Mouse (Mus musculus) MEL (cell line): ENCODE measurements around the gene Zar1. TPM values are rescaled to one million over a fixed set of nuclear protein-coding genes. Genes with fewer than 3 reads are reported as not detected.

Experiments used
- DNase-seq: peaks from one replicate; pipeline ENCODE4 v3.0.0; 2011; ENCODE audit warnings: low read depth, low spot score
- H3K27ac ChIP-seq: 2 replicates; pipeline ENCODE4 v1.5.1; 2012; ENCODE audit warnings: low read depth, mild to moderate bottlenecking, control low read depth, low read length, moderate library complexity; ENCODE audit not compliant: control insufficient read depth
- H3K27me3 ChIP-seq, 2 experiments: fragments of 150-350 bp in 1 of 2; sonication (generic) in 1 of 2; 2 replicates each; pipeline ENCODE4 v1.6.1; 2012; ENCODE audit warnings: low read length in 2 of 2, mild to moderate bottlenecking in 2 of 2, improper control_type of control experiment in 1 of 2, moderate library complexity in 1 of 2; ENCODE audit not compliant: insufficient read depth in 2 of 2, control insufficient read depth in 1 of 2
- H3K36me3 ChIP-seq, 2 experiments: 2 replicates each; pipeline ENCODE4 v1.6.1; 2012 to 2014; ENCODE audit warnings: low read length in 2 of 2, improper control_type of control experiment in 1 of 2, inconsistent platforms in 1 of 2, mild to moderate bottlenecking in 1 of 2; ENCODE audit not compliant: insufficient read depth in 2 of 2, control insufficient read depth in 1 of 2
- H3K4me1 ChIP-seq, 2 experiments: fragments of 150-350 bp in 1 of 2; sonication (generic) in 1 of 2; 2 replicates each; pipeline ENCODE4 v1.6.1; 2012; ENCODE audit warnings: low read length in 2 of 2, improper control_type of control experiment in 1 of 2, mild to moderate bottlenecking in 1 of 2; ENCODE audit not compliant: insufficient read depth in 2 of 2, control insufficient read depth in 1 of 2
- H3K4me3 ChIP-seq, 2 experiments: fragments of 150-350 bp in 1 of 2; sonication (generic) in 1 of 2; 2 replicates each; pipeline ENCODE4 v1.5.1; 2012; ENCODE audit warnings: low read depth in 2 of 2, low read length in 2 of 2, mild to moderate bottlenecking in 2 of 2, moderate library complexity in 2 of 2, control low read depth in 1 of 2, improper control_type of control experiment in 1 of 2; ENCODE audit not compliant: control insufficient read depth in 1 of 2, insufficient read depth in 1 of 2
- H3K79me2 ChIP-seq: 2 replicates; pipeline ENCODE4 v1.6.1; 2012; ENCODE audit warnings: mild to moderate bottlenecking, low read length, moderate library complexity; ENCODE audit not compliant: control insufficient read depth, poor library complexity, insufficient read depth
- H3K9ac ChIP-seq: 2 replicates; pipeline ENCODE4 v1.6.1; 2012; ENCODE audit warnings: low read depth, mild to moderate bottlenecking, control low read depth, low read length, moderate library complexity; ENCODE audit not compliant: control insufficient read depth, poor library complexity, severe bottlenecking
- H3K9me3 ChIP-seq: fragments of 150-350 bp; sonication (generic); replicated peaks from 2 replicates; pipeline ENCODE4 v1.6.1; 2012; ENCODE audit warnings: mild to moderate bottlenecking, low read length, improper control_type of control experiment, moderate library complexity; ENCODE audit not compliant: insufficient read depth
- CHD1 ChIP-seq: IDR thresholded peaks from 2 replicates; pipeline ENCODE4 v1.6.1; 2012; ENCODE audit warnings: low read depth, mild to moderate bottlenecking, inconsistent platforms, low read length, improper control_type of control experiment
- ELF1 ChIP-seq: IDR thresholded peaks from 2 replicates; pipeline ENCODE4 v1.6.1; 2014; ENCODE audit warnings: low read depth, mild to moderate bottlenecking, inconsistent platforms, low read length, improper control_type of control experiment, moderate library complexity
- EP300 ChIP-seq, 2 experiments: IDR thresholded peaks; 2 replicates each; pipeline ENCODE4 v1.6.1; 2011; ENCODE audit warnings: improper control_type of control experiment in 2 of 2, low read length in 2 of 2, low read depth in 1 of 2, mild to moderate bottlenecking in 1 of 2
- ETS1 ChIP-seq: IDR thresholded peaks from 2 replicates; pipeline ENCODE4 v1.6.1; 2012; ENCODE audit warnings: low read depth, mild to moderate bottlenecking, inconsistent platforms, low read length, improper control_type of control experiment, moderate library complexity
- HCFC1 ChIP-seq: IDR thresholded peaks from 2 replicates; pipeline ENCODE4 v1.6.1; 2012; ENCODE audit warnings: low read depth, mild to moderate bottlenecking, inconsistent platforms, low read length, improper control_type of control experiment, moderate library complexity
- MAZ ChIP-seq: IDR thresholded peaks from 2 replicates; pipeline ENCODE4 v1.6.1; 2012; ENCODE audit warnings: low read depth, mild to moderate bottlenecking, inconsistent platforms, low read length, improper control_type of control experiment
- MEF2A ChIP-seq: IDR thresholded peaks from 2 replicates; pipeline ENCODE4 v1.6.1; 2014; ENCODE audit warnings: low read depth, mild to moderate bottlenecking, inconsistent platforms, low read length, improper control_type of control experiment; ENCODE audit not compliant: poor library complexity, insufficient replicate concordance, severe bottlenecking; ENCODE audit errors: extremely low read depth
- MXI1 ChIP-seq: IDR thresholded peaks from 2 replicates; pipeline ENCODE4 v1.6.1; 2011; ENCODE audit warnings: mild to moderate bottlenecking, low read depth, low read length, improper control_type of control experiment
- POLR2A ChIP-seq, 2 experiments: IDR thresholded peaks; 2 replicates each; pipeline ENCODE4 v1.6.1; 2011 to 2012; ENCODE audit warnings: low read length in 2 of 2, mild to moderate bottlenecking in 2 of 2, control low read depth in 1 of 2, improper control_type of control experiment in 1 of 2, low read depth in 1 of 2, moderate library complexity in 1 of 2; ENCODE audit not compliant: control insufficient read depth in 1 of 2, insufficient read depth in 1 of 2, poor library complexity in 1 of 2
- POLR2AphosphoS2 ChIP-seq: IDR thresholded peaks from 2 replicates; pipeline ENCODE4 v1.6.1; 2011; ENCODE audit warnings: low read length, improper control_type of control experiment
- RAD21 ChIP-seq: IDR thresholded peaks from 2 replicates; pipeline ENCODE4 v1.6.1; 2011; ENCODE audit warnings: mild to moderate bottlenecking, low read depth, low read length, improper control_type of control experiment
- SIN3A ChIP-seq: IDR thresholded peaks from 2 replicates; pipeline ENCODE4 v1.6.1; 2012; ENCODE audit warnings: low read length, improper control_type of control experiment, inconsistent platforms
- SMC3 ChIP-seq: IDR thresholded peaks from 2 replicates; pipeline ENCODE4 v1.6.1; 2011; ENCODE audit warnings: low read depth, low read length, improper control_type of control experiment
- TAL1 ChIP-seq: IDR thresholded peaks from 2 replicates; pipeline ENCODE4 v1.6.1; 2012; ENCODE audit warnings: mild to moderate bottlenecking, inconsistent platforms, low read length, moderate library complexity, mixed read lengths
- UBTF ChIP-seq: IDR thresholded peaks from 2 replicates; pipeline ENCODE4 v1.6.1; 2012; ENCODE audit warnings: low read depth, mild to moderate bottlenecking, inconsistent platforms, low read length, improper control_type of control experiment, moderate library complexity, borderline replicate concordance; ENCODE audit not compliant: insufficient read depth
- USF2 ChIP-seq, 2 experiments: IDR thresholded peaks; 2 replicates each; pipeline ENCODE4 v1.6.1; 2011 to 2012; ENCODE audit warnings: improper control_type of control experiment in 2 of 2, low read length in 2 of 2, borderline replicate concordance in 1 of 2, inconsistent platforms in 1 of 2, low read depth in 1 of 2, mild to moderate bottlenecking in 1 of 2; ENCODE audit not compliant: insufficient read depth in 1 of 2
- ZMIZ1 ChIP-seq: IDR thresholded peaks from 2 replicates; pipeline ENCODE4 v1.6.1; 2012; ENCODE audit warnings: low read depth, mild to moderate bottlenecking, inconsistent platforms, low read length, improper control_type of control experiment, moderate library complexity
- polyA plus RNA-seq, 2 experiments: library from polyadenylated mRNA; stranded (reverse) in 1 of 2; unstranded in 1 of 2; fragments of >175 nt in 1 of 2; fragments of >200 nt in 1 of 2; gene quantifications; 2 replicates each; pipeline versions ENCODE4 v1.2.1 to v1.2.4; 2012; ENCODE audit warnings: low replicate concordance in 2 of 2, low read depth in 1 of 2; ENCODE audit not compliant: insufficient read length in 2 of 2, insufficient read depth in 1 of 2, missing spikeins in 1 of 2
- total RNA-seq: library from RNA; depleted of rRNA; stranded (reverse); fragments of 300-350 nt; gene quantifications from 2 replicates; pipeline ENCODE4 v1.2.3, GENCODE M21; 2012

Gene Zar1
- total and polyA plus RNA-seq, 3 experiments = 0.93 TPM; not detected in 2

- no peak for TF ChIP-seq TAL1
- no peak for TF ChIP-seq USF2 (IDR thresholded peaks at IDR 0.05; ENCODE audit: borderline replicate concordance in 1 of 2, insufficient read depth in 1 of 2, low read depth in 1 of 2, low read length in 2 of 2)
- peak; percentile 97 for TF ChIP-seq MXI1
- TF ChIP-seq RAD21 = no peak
- TF ChIP-seq SMC3 = no peak
- peak in 1 of 2 experiments; percentile 34; a peak in 1 of 4 replicates for TF ChIP-seq EP300 (IDR thresholded peaks at IDR 0.05; ENCODE audit: low read depth in 1 of 2, low read length in 2 of 2)
- TF ChIP-seq MEF2A = no peak
- peak; percentile 59; the same call in 1 of the 2 replicates for TF ChIP-seq ETS1
- TF ChIP-seq ELF1 = peak; percentile 97
- TF ChIP-seq POLR2A (IDR thresholded peaks at IDR 0.05; ENCODE audit: control insufficient read depth in 1 of 2, insufficient read depth in 1 of 2, low read depth in 1 of 2, low read length in 2 of 2, poor library complexity in 1 of 2) = peak; percentile 49 to 87
Observed at GRCm38 (mm10) chr5:72559544-72560049, 21.5 kb downstream of the Zar1 start, which contains the start of gene Nfxl1 (continued).

- TF ChIP-seq ZMIZ1 (no peak), SMC3 (no peak), POLR2A (IDR thresholded peaks at IDR 0.05; ENCODE audit: control insufficient read depth in 1 of 2, insufficient read depth in 1 of 2, low read depth in 1 of 2, low read length in 2 of 2, poor library complexity in 1 of 2) (0 out of 4 replicates have a peak, but pooled peaks of 1 of the 2 experiments have one; percentile 21), UBTF (no peak), HCFC1 (peak; percentile 13; the same call in 1 of the 2 replicates), CHD1 (no peak), POLR2AphosphoS2 (no peak), MAZ (no peak), TAL1 (peak; percentile 55), SIN3A (peak; percentile 22; the same call in 1 of the 2 replicates)
- Histone ChIP-seq H3K79me2 (peaks cover 11% of the 10 kb centered on the region), H3K9me3 (no peaks in the 10 kb centered on the region), H3K4me3 (peak overlapping the region; percentile 77 to 100), H3K4me1 (peaks cover 4 to 11% of the 10 kb centered on the region in 2 experiments), H3K27ac (peak overlapping the region; percentile 59; the same call in 1 of the 2 replicates), H3K36me3 (peaks cover 5 to 30% of the 10 kb centered on the region in 2 experiments), H3K27me3 (no peaks in the 10 kb centered on the region), H3K9ac (peak overlapping the region; percentile 97)
- peak; percentile 50 for DNase-seq
Observed at GRCm38 (mm10) chr5:72558716-72559526, 22.1 kb downstream of the Zar1 start.
